10 mouse cellular contexts compared by ENCODE assay signal in genomic region chr3:28265183-28265582, GRCm38 (mm10). TPM values are rescaled to one million over a fixed set of nuclear protein-coding genes. Genes with fewer than 3 reads are reported as not detected.
DNase-seq lines count a peak whose midpoint lies in the region; ATAC-seq lines count a peak whose summit lies in the region.
"Had no signal": no experiment of that assay in that cellular context is flagged by ENCODE, and none has a peak within 500 bp of the region (broad histone marks: within the 10 kb centered on the region; RNA-seq: fewer than 3 reads in every experiment).

No protein-coding gene starts in this region.

- no peak for DNase-seq in heart, embryonic 10.5 days (ENCODE audit: low spot score)
- DNase-seq in heart, postnatal 25 days (ENCODE audit: low spot score), result no peak
- DNase-seq in brain, adult 2 months (ENCODE audit: low read depth, low spot score), result peak; percentile 86
- DNase-seq in left cerebral cortex, postnatal 4 days, result peak; percentile 37
- peak; percentile 52 for DNase-seq in naive thymus-derived CD4-positive, alpha-beta T cell, adult 2 months (ENCODE audit: low read depth)
- DNase-seq in ovary, postnatal 10 days (ENCODE audit: low spot score), result no peak
- DNase-seq in adrenal gland, postnatal 4 days (ENCODE audit: low spot score in 2 of 2), result no peak

- peak overlapping the region; percentile 68 for H3K4me3 ChIP-seq in heart, embryonic 10.5 days
- H3K4me3 ChIP-seq: erythroblast, embryonic 14.5 days had no signal

- peak; percentile 24 for ATAC-seq in frontal cortex, adult (ENCODE audit: low TSS enrichment)

- no peaks in the 10 kb centered on the region for H3K9me3 ChIP-seq in heart, embryonic 10.5 days

- no peak overlapping the region for H3K27ac ChIP-seq in heart, embryonic 10.5 days

- no peaks in the 10 kb centered on the region for H3K36me3 ChIP-seq in heart, embryonic 10.5 days

- intact Hi-C loops in heart, postnatal 25 days (cut with DNase I), result loop anchor here (10.0 kb wide), 2 partner anchors 100 to 140 kb away; no protein-coding TSS in a partner anchor
- intact Hi-C loops in left cerebral cortex, postnatal 4 days (cut with DNase I), result loop anchor here (10.0 kb wide), 2 partner anchors 190 to 290 kb away; no protein-coding TSS in a partner anchor

- 41% methylated on average over 4 of the region's 4 CpGs for WGBS in heart, embryonic 10.5 days

- H3K4me1 ChIP-seq in heart, embryonic 10.5 days, result peaks cover 30% of the 10 kb centered on the region

- 0 out of 2 replicates have a peak, but pooled peaks cover 8% of the 10 kb centered on the region for H3K27me3 ChIP-seq in heart, embryonic 10.5 days (ENCODE audit: insufficient read depth, poor library complexity, severe bottlenecking)
- H3K27me3 ChIP-seq: CH12.LX had no signal

RNA-seq across cellular contexts. Expression of gene Tnik, which starts 2.2 kb away (rescaled TPM):
- polyA plus RNA-seq in heart, embryonic 10.5 days (2016; fragmentation: Nextera tagmentation; extraction: Ambion mirVana), result 5.9 and 6.1 TPM in 2 replicates
- 10 to 100 TPM; 32.2 to 37.1 TPM for total RNA-seq in heart, postnatal 25 days (2021)
- total RNA-seq in left cerebral cortex, postnatal 4 days (2021), result 100 to 1,000 TPM; 232 to 233 TPM
- 10 to 100 TPM; 36.9 to 40.8 TPM for total RNA-seq in adrenal gland, postnatal 4 days (2021)
- polyA plus RNA-seq: erythroblast, embryonic 14.5 days had no signal

Comparison
In these comparisons a context has a peak if more than half of its experiments do, and no peak if none do; other contexts are left out.
1. DNase-seq: peak in brain, adult 2 months (single experiment), left cerebral cortex, postnatal 4 days (single experiment) and naive thymus-derived CD4-positive, alpha-beta T cell, adult 2 months (single experiment); none in heart, embryonic 10.5 days (single experiment), heart, postnatal 25 days (single experiment), ovary, postnatal 10 days (single experiment) and adrenal gland, postnatal 4 days (0 of 2).
2. RNA of gene Tnik, which starts 2.2 kb away (total RNA-seq): 232 to 233 TPM in left cerebral cortex, postnatal 4 days; 36.9 to 40.8 TPM in adrenal gland, postnatal 4 days and 32.2 to 37.1 TPM in heart, postnatal 25 days; every median in the first group is over 4 times any median in the second.